Mouse (Mus musculus) CH12.LX (cell line): Measurements from ENCODE around the gene Eif2b1. TPM values are rescaled to one million over a fixed set of nuclear protein-coding genes. Genes with fewer than 3 reads are reported as not detected.
"Not testable (repeated sequence)": the region's sequence is repeated elsewhere in the genome, so short reads cannot be mapped to it uniquely, and the experiment has no call there.

Experiments used
- DNase-seq: peaks from one replicate; pipeline ENCODE4 v3.0.0-alpha.2; 2013; ENCODE audit errors: extremely low read depth
- H3K27ac ChIP-seq: 2 replicates; pipeline ENCODE4 v1.5.1; 2012; ENCODE audit warnings: low read depth, mild to moderate bottlenecking, control low read depth, moderate library complexity; ENCODE audit not compliant: insufficient read depth
- H3K27me3 ChIP-seq: replicated peaks from 2 replicates; pipeline ENCODE3; 2012; ENCODE audit warnings: inconsistent platforms
- H3K36me3 ChIP-seq, 2 experiments: replicated peaks in 1 of 2; 2 replicates each; pipeline versions ENCODE3 to v1.6.1; 2012; ENCODE audit warnings: inconsistent platforms in 1 of 2, low read length in 1 of 2, mild to moderate bottlenecking in 1 of 2, mixed read lengths in 1 of 2, moderate library complexity in 1 of 2; ENCODE audit not compliant: control insufficient read depth in 1 of 2, insufficient read depth in 1 of 2
- H3K4me1 ChIP-seq, 2 experiments: 2 replicates each; pipeline ENCODE4 v1.6.1; 2012; ENCODE audit warnings: inconsistent platforms in 1 of 2, moderate library complexity in 1 of 2; ENCODE audit not compliant: insufficient read depth in 2 of 2, control insufficient read depth in 1 of 2
- H3K4me2 ChIP-seq: 2 replicates; pipeline ENCODE4 v1.6.1; 2012; ENCODE audit warnings: low read depth, mild to moderate bottlenecking, control low read depth; ENCODE audit not compliant: poor library complexity, insufficient read depth, severe bottlenecking
- H3K4me3 ChIP-seq, 3 experiments: fragments of 150-350 bp in 1 of 3; sonication (generic) in 1 of 3; replicated peaks in 1 of 3; 2 replicates each; pipeline versions ENCODE3 to v1.5.1; 2011 to 2012; ENCODE audit warnings: low read depth in 2 of 3, low read length in 2 of 3, mild to moderate bottlenecking in 2 of 3, moderate library complexity in 2 of 3, control low read depth in 1 of 3, improper control_type of control experiment in 1 of 3, inconsistent platforms in 1 of 3, mixed read lengths in 1 of 3; ENCODE audit not compliant: poor library complexity in 1 of 3
- H3K79me2 ChIP-seq: replicated peaks from 2 replicates; pipeline ENCODE4 v1.6.1; 2012; ENCODE audit warnings: mild to moderate bottlenecking, moderate library complexity; ENCODE audit not compliant: control insufficient read depth, poor library complexity, insufficient read depth, severe bottlenecking; ENCODE audit errors: extremely low read depth
- H3K9ac ChIP-seq: 2 replicates; pipeline ENCODE4 v1.6.1; 2012; ENCODE audit warnings: low read depth, mild to moderate bottlenecking, control low read depth, moderate library complexity; ENCODE audit not compliant: insufficient read depth
- H3K9me3 ChIP-seq: replicated peaks from 2 replicates; pipeline ENCODE3; 2012; ENCODE audit warnings: low read length, inconsistent platforms, mixed read lengths
- CHD1 ChIP-seq: IDR thresholded peaks from 2 replicates; pipeline ENCODE4 v1.6.1; 2012; ENCODE audit warnings: low read depth, low read length, improper control_type of control experiment, inconsistent platforms
- CHD2 ChIP-seq: IDR thresholded peaks from 2 replicates; pipeline ENCODE4 v1.6.1; 2011; ENCODE audit warnings: low read length, improper control_type of control experiment
- CTCF ChIP-seq, 2 experiments: IDR thresholded peaks in 1 of 2; conservative IDR thresholded peaks in 1 of 2; 2 replicates each; pipeline ENCODE4 v1.5.1; 2011 to 2012; ENCODE audit warnings: low read depth in 2 of 2, low read length in 2 of 2, improper control_type of control experiment in 1 of 2, inconsistent platforms in 1 of 2, mild to moderate bottlenecking in 1 of 2, moderate library complexity in 1 of 2
- GABPA ChIP-seq: IDR thresholded peaks from 2 replicates; pipeline ENCODE4 v1.6.1; 2012; ENCODE audit warnings: low read depth, low read length, improper control_type of control experiment, inconsistent platforms; ENCODE audit not compliant: insufficient replicate concordance
- JUN ChIP-seq: IDR thresholded peaks from 2 replicates; pipeline ENCODE4 v1.6.1; 2011; ENCODE audit warnings: low read depth, mild to moderate bottlenecking, low read length, improper control_type of control experiment, moderate library complexity; ENCODE audit not compliant: insufficient read depth
- MAFK ChIP-seq: IDR thresholded peaks from 2 replicates; pipeline ENCODE4 v1.6.1; 2011; ENCODE audit warnings: low read length, improper control_type of control experiment; ENCODE audit not compliant: insufficient replicate concordance
- MAZ ChIP-seq: IDR thresholded peaks from 2 replicates; pipeline ENCODE4 v1.6.1; 2012; ENCODE audit warnings: low read depth, mild to moderate bottlenecking, inconsistent platforms, low read length, improper control_type of control experiment, moderate library complexity
- SMC3 ChIP-seq: IDR thresholded peaks from 2 replicates; pipeline ENCODE4 v1.6.1; 2011; ENCODE audit warnings: low read depth, low read length, improper control_type of control experiment
- TBP ChIP-seq: conservative IDR thresholded peaks from 2 replicates; pipeline ENCODE4 v1.6.1; 2011; ENCODE audit warnings: low read depth, low read length, improper control_type of control experiment
- ZMIZ1 ChIP-seq: IDR thresholded peaks from 2 replicates; pipeline ENCODE4 v1.6.1; 2012; ENCODE audit warnings: low read depth, mild to moderate bottlenecking, inconsistent platforms, low read length, improper control_type of control experiment
- ZNF384 ChIP-seq: IDR thresholded peaks from 2 replicates; pipeline ENCODE4 v1.6.1; 2012; ENCODE audit warnings: low read depth, low read length, improper control_type of control experiment, inconsistent platforms
- dilution Hi-C: fragments of 300-500 bp; cut with MboI; formaldehyde crosslinking; loops from 2 replicates; pipeline ENCODE4 v1.14.3; 2020; ENCODE audit warnings: low sequenced_read_pairs; ENCODE audit not compliant: extremely low pct_unique_long_range_greater_than_20kb, extremely low pct_ligation_motif_present
- in situ Hi-C: fragments of 300-500 bp; cut with MboI; formaldehyde crosslinking; loops from 3 replicates; pipeline ENCODE4 v1.14.3; 2019; ENCODE audit warnings: low sequenced_read_pairs, low pct_ligation_motif_present, low pct_unique_long_range_greater_than_20kb, mixed read lengths
- polyA plus RNA-seq: library from polyadenylated mRNA; unstranded; fragments of >175 nt; gene quantifications from 2 replicates; pipeline ENCODE4 v1.2.1, GENCODE M21; 2012; ENCODE audit warnings: low read depth; ENCODE audit not compliant: insufficient read length
- total RNA-seq, 2 experiments: library from RNA; depleted of rRNA; stranded (reverse); fragments of 300-350 nt in 1 of 2; fragments of >200 nt in 1 of 2; gene quantifications; 2 replicates each; pipeline ENCODE4 v1.2.3; 2012 to 2014

The Eif2b1 gene
- total and polyA plus RNA-seq, 3 experiments: 50.8 to 104 (median 98.0) TPM

GRCm38 (mm10) chr5:124552558-124553307, 26.2 kb downstream of the Eif2b1 start, which contains the start of gene Ddx55 (continued):
- TF ChIP-seq ZMIZ1 (peak; percentile 87), SMC3 (peak; percentile 40), MAFK (no peak), CTCF (conservative IDR thresholded peaks at IDR 0.05 in 1 of 2, IDR thresholded peaks at IDR 0.05 in 1 of 2; ENCODE audit: low read depth in 2 of 2, low read length in 2 of 2) (peak in 1 of 2 experiments; percentile 64; a peak in 2 of 4 replicates), MAZ (no peak; the same call in 1 of the 2 replicates), JUN (no peak), TBP (peak; percentile 88), GABPA (peak; percentile 24; the same call in 1 of the 2 replicates)

DNA sequence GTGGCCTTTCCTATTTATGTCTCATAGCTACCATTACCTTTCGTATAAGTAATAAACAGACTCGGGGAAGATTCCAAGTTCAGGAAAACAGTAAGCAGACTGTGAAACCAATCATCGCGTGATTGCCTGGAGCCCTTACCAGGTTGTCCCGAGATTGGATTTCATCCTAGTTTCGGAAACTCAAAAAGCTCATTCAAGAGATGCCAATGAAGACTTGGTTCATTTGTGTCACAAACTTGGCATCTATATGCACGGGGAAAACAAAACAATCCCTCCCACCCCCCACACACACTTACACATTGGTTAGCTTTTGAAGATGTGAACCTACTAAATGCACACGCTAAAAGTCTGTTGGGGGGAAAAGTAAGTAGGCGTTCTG, 26.8 kb downstream of the Eif2b1 start:
- DNase-seq: peak; percentile 38
- in situ Hi-C loops: loop anchor here (10.0 kb wide), 1 partner anchor 197 kb away; no protein-coding TSS in a partner anchor
- H3K27ac ChIP-seq: peak overlapping the region; percentile 66
- peaks cover 37 to 54% of the 10 kb centered on the region in 2 experiments for H3K36me3 ChIP-seq
- no peaks in the 10 kb centered on the region for H3K9me3 ChIP-seq
- peak overlapping the region; percentile 97 for H3K4me2 ChIP-seq
- peaks cover 0 to 10% of the 10 kb centered on the region in 2 experiments; a peak in 2 of 4 replicates for H3K4me1 ChIP-seq
- H3K79me2 ChIP-seq: peaks cover 19% of the 10 kb centered on the region
- TF ChIP-seq CHD2: peak; percentile 80; the same call in 1 of the 2 replicates
- no peak for TF ChIP-seq CHD1
- H3K27me3 ChIP-seq: no peaks in the 10 kb centered on the region
- peak overlapping the region; percentile 91 for H3K9ac ChIP-seq
- dilution Hi-C loops: no loop called here
- peak overlapping the region; percentile 64 to 83 (median 79) for H3K4me3 ChIP-seq

- dilution Hi-C loops, H3K9me3 ChIP-seq: not testable (repeated sequence)
- peak overlapping the region; percentile 97 for H3K4me2 ChIP-seq
- in situ Hi-C loops: loop anchor here (10.0 kb wide), 1 partner anchor 197 kb away; no protein-coding TSS in a partner anchor
- TF ChIP-seq ZNF384 (peak; percentile 80), CTCF (conservative IDR thresholded peaks at IDR 0.05 in 1 of 2, IDR thresholded peaks at IDR 0.05 in 1 of 2; ENCODE audit: low read depth in 2 of 2, low read length in 2 of 2) (peak in 1 of 2 experiments; percentile 35; a peak in 2 of 4 replicates)
- TF ChIP-seq, all 38 proteins: peak for 2; not testable (repeated sequence) for 36
- peaks cover 36 to 53% of the 10 kb centered on the region in 2 experiments for H3K36me3 ChIP-seq
- H3K27me3 ChIP-seq: not testable (repeated sequence)
- DNase-seq: peak; percentile 37
- peak overlapping the region; percentile 66 for H3K27ac ChIP-seq
- H3K4me1 ChIP-seq: peaks cover 0 to 11% of the 10 kb centered on the region in 2 experiments; a peak in 2 of 4 replicates
- peak overlapping the region; percentile 91 for H3K9ac ChIP-seq
- peaks cover 22% of the 10 kb centered on the region for H3K79me2 ChIP-seq
- peak overlapping the region; percentile 64 to 83 (median 79) for H3K4me3 ChIP-seq
Measured at GRCm38 (mm10) chr5:124551349-124552093, 27.4 kb downstream of the Eif2b1 start.
